Mouse (Mus musculus): ENCODE measurements around the gene Tmtc2.

- TF ChIP-seq CTCF (IDR thresholded peaks at IDR 0.05; ENCODE audit: borderline replicate concordance, extremely low read depth, insufficient read depth, insufficient read length) (no peak), POLR2A (IDR thresholded peaks at IDR 0.05; ENCODE audit: borderline replicate concordance, extremely low read depth, insufficient read depth, insufficient read length, poor library complexity, severe bottlenecking) (no peak)
Observed at GRCm38 (mm10) chr10:105225714-105226113, 348.5 kb downstream of the Tmtc2 start.
